Mouse (Mus musculus) olfactory bulb, adult 2 months (tissue): ENCODE results near the gene Lmx1b.

Source experiments
- CTCF ChIP-seq: fragments of 200-500 bp; IDR thresholded peaks from 2 replicates; pipeline ENCODE4 v1.5.1; 2012; ENCODE audit warnings: low read depth, mild to moderate bottlenecking, low read length, moderate library complexity; ENCODE audit not compliant: insufficient read depth
- POLR2A ChIP-seq: fragments of 200-500 bp; IDR thresholded peaks from 2 replicates; pipeline ENCODE4 v1.6.1; 2012; ENCODE audit warnings: mild to moderate bottlenecking, low read depth, low read length, moderate library complexity; ENCODE audit not compliant: insufficient read depth

GRCm38 (mm10) chr2:33659288-33659629, 18.9 kb upstream of the Lmx1b start:
- TF ChIP-seq CTCF (no peak), POLR2A (no peak)
